Mouse (Mus musculus) cerebellum, postnatal 14 days (tissue): ENCODE results near the gene Krit1.
A peak's percentile ranks its signal among the peaks of the same experiment; 100 is the strongest.
"Not testable (repeated sequence)": the region's sequence is repeated elsewhere in the genome, so short reads cannot be mapped to it uniquely, and the experiment has no call there.

Experiments used
- DNase-seq, 2 experiments: peaks; one replicate each; pipeline ENCODE4 v3.0.0; 2021; ENCODE audit warnings: mixed read lengths in 2 of 2

Gene Krit1

DNA sequence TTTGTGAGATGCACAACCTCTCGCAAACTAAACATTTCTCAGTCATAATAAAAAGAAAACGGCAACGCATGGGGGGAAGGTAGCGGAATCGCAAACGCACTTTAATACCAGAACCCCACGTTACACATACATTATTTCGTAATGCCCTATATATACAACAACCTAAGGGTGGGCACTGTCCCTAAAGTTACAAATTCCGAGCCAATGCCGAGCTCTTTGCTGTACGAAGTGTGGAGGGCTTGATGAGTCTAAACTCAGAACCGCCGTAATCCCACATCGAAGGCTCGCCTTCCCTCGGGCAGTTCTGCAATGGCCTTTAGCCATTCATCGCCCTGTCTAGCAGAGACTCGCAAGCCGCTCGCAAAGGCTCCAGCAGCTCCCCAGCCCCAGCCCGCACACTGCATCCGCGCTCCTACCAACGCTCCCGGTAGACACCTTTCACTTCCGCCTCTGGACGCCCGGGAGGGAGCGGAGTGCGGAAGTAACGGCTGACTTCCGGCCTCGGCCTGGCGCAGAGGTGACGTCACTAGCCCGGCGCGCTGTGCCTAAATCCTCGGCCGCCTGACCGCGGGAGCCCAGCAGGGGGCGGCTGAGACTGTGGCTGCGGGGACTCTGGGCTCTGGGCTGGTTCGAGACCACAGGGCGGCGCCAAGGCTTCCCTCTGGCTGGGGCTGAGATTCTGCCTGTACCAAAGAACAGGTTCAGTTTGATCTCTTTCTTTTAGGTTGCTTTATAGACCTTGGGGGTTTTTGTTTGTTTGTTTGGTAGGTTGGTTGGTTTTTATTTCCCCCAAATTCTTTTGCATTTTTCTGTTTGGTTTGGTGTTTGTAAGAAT is 90.7 kb downstream of the Krit1 start, which contains the start of gene Mterf1a:
Gene Mterf1a, minus strand, starts transcription at position 475 of the 835 bp plus-strand sequence.
- peak; percentile 52 to 65 for DNase-seq

DNA sequence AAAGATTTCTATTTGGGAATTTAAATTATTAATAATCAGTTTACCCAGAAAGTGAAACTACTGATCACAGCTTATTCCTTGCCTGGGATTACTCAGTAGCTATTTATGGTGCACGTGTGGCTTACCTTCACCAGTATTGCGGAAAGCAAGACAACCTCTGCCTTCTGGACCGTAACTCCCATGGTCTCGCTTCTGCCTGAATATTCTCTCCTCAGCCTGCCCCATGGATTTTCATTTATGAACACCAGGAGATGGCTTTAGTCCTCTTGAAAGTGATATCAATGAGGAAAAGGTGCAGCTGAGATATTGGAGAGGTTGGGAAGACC is 91.3 kb downstream of the Krit1 start:
- DNase-seq, result not testable (repeated sequence)
